Mouse (Mus musculus) thymus, adult 18-20 months (tissue): ENCODE results near the gene Slc29a2.

Experiments used
- DNase-seq, 2 experiments: peaks; one replicate each; pipeline ENCODE4 v3.0.0; 2022; ENCODE audit warnings: mixed read lengths in 2 of 2

Slc29a2 gene

DNA sequence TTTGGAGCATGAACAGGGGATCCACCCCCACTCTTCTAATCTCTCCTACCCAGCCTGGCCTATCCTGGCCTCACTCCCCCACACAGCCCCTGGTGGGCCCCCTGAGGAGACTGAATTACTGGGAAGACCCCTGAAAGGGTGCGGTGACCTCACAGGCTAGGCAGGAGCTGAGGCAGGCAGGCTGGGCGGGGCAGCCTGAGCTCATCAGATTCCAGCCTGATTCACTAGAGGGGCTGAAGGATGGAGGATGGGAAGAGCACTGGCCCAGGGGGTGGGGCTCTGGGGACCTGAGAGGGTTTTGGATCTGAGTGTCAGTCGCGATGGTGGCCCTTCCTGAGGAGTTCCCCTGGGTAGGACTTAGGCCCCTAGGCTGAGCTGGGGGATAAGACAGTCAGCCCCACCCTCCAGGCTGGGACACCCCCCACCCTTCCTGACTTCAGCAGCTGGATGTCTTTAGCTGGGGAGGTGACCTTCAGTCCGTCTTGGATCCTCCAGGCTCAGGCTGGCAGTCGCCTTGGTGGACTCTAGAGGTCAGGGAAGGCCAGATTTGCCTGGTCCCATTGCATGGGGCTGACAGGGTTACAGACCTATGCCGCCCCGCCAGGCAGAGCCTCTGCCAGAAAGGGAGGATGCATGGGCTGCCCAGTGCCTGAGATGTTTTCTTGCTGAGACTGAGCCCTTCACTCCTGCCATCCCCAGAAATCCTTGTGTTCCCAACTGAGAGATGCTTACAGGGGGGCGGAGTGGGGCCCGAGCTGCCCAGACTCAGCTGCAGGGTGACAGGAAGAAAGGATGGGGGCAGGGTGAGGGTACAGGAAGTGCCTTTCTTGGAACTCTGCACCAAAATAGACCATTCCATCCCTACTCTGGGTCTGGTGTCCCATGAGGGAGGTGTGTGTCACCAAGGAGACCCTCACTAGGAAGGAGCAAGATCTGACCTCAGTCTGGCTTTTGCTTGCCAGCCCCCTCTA lies 35.4 kb downstream of the Slc29a2 start:
- DNase-seq: no peak

GRCm38 (mm10) chr19:5060365-5061330 lies 37.0 kb downstream of the Slc29a2 start:
- DNase-seq: no peak

DNA sequence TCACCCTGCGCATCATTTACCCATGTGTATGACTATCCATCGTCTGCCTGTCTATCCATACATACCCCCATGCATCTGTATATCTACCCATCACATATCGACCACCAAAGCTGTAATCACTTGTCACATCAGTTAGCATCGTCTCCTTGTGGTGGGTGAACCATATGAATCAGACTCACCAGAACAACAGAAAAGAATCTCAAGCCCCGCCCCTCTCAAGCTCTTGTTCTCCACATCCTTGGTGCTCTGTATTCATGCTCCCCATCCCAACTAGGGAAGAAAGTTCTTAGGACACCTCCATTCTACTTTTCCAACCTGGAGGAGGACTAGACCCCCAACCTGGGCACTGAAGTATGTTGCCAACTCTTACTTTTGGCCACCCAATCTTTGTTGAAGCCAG lies 38.4 kb downstream of the Slc29a2 start:
- DNase-seq: no peak

GRCm38 (mm10) chr19:5062446-5062845 lies 38.8 kb downstream of the Slc29a2 start:
- no peak for DNase-seq

DNA sequence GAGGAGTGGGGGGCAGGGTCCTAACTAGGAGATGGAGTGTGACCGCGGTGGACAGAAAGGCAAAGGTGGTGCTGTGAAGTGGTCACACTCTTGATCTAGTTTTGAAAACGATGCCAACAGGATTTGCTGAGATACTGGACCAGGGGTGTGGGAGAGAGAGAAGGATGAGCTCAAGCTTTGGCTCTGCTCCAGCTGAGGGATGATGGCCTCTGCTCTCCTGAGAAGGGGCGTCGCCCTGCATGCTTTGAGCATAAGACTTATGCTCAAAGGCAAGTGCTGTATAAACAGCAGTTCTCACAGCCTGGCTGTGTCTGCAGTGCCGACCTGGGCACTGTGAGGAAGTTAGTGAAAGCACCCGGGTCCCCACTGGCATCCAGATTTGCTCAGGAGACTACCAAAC lies 41.4 kb downstream of the Slc29a2 start:
- no peak for DNase-seq

DNA sequence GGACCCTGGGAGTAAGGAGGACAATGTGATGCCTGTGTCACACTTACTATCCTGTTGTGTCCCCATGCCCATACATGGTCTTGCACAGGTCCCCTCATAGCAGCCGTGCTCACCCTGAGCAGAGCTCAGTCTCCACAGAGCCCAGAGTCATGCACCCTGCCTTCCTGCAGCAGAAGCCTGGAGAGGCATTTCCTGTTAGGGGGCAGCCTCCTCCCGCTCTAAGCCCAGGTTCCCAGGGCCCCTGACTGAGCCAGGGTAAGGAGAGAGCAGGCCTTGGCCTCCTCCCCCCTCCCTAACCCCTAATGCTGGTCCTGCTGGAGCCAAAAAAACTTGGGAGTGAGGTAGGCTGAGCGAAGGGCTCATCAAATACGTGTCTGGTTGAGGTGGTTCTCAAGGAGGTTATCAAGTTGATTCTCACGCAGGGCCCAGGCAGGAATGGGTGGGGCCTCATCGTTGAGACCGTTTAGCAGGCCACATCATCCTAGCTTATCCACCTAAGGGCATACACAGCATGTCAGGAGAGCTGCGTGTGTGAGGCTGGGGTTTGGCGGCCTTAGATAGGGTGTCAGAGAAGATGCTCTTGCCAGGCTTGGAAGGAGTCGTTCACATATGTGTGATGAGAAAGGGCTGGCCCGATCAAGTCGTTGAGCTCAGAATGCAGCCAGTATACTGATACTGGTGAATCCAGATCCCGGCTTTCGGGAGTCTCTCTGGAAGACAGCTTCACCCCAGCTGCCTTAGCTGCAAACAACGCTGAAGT lies 43.6 kb downstream of the Slc29a2 start:
- DNase-seq: no peak

- no peak for DNase-seq
These were observed 44.4 kb downstream of the Slc29a2 start, which contains the start of gene Cd248 for GRCm38 (mm10) chr19:5067867-5068569. Gene Cd248 (plus strand): TSS chr19:5068078.

DNA sequence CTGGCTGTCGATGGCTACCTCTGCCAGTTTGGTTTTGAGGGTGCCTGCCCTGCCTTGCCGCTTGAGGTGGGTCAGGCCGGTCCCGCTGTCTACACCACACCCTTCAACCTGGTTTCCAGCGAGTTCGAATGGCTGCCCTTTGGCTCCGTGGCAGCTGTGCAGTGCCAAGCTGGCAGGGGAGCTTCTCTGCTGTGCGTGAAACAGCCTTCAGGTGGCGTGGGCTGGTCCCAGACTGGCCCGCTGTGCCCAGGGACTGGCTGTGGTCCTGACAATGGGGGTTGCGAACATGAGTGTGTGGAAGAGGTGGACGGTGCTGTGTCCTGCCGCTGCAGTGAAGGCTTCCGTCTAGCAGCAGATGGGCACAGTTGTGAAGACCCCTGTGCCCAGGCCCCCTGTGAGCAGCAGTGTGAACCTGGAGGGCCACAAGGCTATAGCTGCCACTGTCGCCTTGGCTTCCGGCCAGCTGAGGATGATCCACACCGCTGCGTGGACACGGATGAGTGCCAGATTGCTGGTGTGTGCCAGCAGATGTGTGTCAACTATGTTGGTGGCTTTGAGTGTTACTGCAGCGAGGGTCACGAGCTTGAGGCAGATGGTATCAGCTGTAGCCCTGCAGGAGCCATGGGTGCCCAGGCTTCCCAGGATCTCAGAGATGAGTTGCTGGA lies 45.0 kb downstream of the Slc29a2 start:
- DNase-seq: no peak

- DNase-seq: no peak
These were observed 45.8 kb downstream of the Slc29a2 start for GRCm38 (mm10) chr19:5069486-5069885.

- no peak for DNase-seq
These were observed 46.3 kb downstream of the Slc29a2 start for GRCm38 (mm10) chr19:5069978-5070377.

- DNase-seq: no peak
These were observed 47.4 kb downstream of the Slc29a2 start for GRCm38 (mm10) chr19:5071077-5071476.

GRCm38 (mm10) chr19:5071545-5072369 lies 48.1 kb downstream of the Slc29a2 start:
- DNase-seq: no peak

DNA sequence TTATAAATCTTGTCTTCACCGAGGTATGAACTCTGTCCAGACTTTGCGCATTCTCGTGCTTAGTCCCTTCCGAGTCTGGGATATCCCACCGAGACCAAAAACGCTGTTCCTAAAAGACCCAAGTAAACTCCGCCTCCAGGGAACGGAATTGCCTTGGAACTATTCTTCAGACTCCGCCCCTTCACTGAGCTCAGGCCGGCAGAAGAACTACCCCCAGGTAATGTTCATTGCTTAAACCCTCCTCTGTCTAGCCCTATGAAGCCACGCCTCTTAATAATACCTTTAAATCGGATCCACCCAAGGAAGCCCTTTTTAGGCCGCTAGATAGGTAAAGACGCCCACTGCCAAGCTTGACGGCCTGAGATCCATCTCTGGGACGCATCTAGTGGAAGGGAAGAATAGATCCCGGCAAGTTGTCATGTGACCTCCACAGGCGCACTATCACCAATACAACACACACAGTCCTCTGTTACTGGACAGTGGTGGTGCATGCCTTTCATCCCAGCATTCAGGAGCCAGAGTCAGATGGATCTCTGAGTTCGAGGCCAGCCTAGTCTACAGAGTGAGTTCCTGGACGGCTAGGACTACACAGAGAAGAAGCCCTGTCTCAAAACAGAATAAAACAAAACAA lies 48.8 kb downstream of the Slc29a2 start:
- no peak for DNase-seq

- DNase-seq: no peak
These were observed 49.4 kb downstream of the Slc29a2 start for GRCm38 (mm10) chr19:5073028-5073427.

- DNase-seq: no peak
These were observed 49.9 kb downstream of the Slc29a2 start for GRCm38 (mm10) chr19:5073518-5073917.

DNA sequence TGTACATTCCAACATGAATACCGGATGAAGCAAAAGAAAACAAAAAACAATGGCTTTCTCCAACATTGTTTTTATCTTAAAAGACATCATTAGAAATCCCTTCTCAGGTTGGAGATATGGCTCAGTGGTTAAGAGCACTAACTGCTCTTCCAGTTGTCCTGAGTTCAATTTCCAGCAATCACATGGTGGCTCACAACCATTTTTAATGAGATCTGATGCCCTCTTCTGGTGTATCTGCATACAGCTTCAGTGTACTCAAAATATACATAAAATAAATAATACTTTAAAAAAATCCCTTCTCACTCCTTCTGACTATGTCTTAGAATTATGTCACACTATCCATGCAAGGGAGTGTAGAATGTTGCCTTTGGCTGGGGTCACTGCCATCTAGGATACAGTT lies 55.6 kb downstream of the Slc29a2 start:
- DNase-seq: no peak
